Mouse (Mus musculus) hindbrain, embryonic 16.5 days (tissue): Measurements from ENCODE around the gene Plcl1. TPM values are rescaled to one million over a fixed set of nuclear protein-coding genes. Genes with fewer than 3 reads are reported as not detected.

ENCODE experiments used
- ATAC-seq: fragments of 200-750 bp; cut with Nextera tagmentation; 2 replicates; pipeline ENCODE4 v1.8.0; 2017; ENCODE audit warnings: moderate TSS enrichment, moderate library complexity
- H3K27ac ChIP-seq: fragments of 300-500 bp; sonication (generic); 2 replicates; pipeline ENCODE4 v1.5.1; 2014; ENCODE audit warnings: low read depth, mild to moderate bottlenecking, control low read depth, low read length, moderate library complexity
- H3K27me3 ChIP-seq: fragments of 300-500 bp; sonication (generic); replicated peaks from 2 replicates; pipeline ENCODE4 v1.6.1; 2014; ENCODE audit warnings: low read length; ENCODE audit not compliant: control insufficient read depth, insufficient read depth
- H3K36me3 ChIP-seq: fragments of 300-500 bp; sonication (generic); 2 replicates; pipeline ENCODE4 v1.6.1; 2014; ENCODE audit warnings: mild to moderate bottlenecking, low read length, moderate library complexity, mixed read lengths; ENCODE audit not compliant: control insufficient read depth, insufficient read depth
- H3K4me1 ChIP-seq: fragments of 300-500 bp; sonication (generic); 2 replicates; pipeline ENCODE4 v1.6.1; 2014; ENCODE audit warnings: low read depth, low read length; ENCODE audit not compliant: control insufficient read depth, insufficient read depth
- H3K4me2 ChIP-seq: fragments of 300-500 bp; sonication (generic); 2 replicates; pipeline ENCODE4 v1.6.1; 2014; ENCODE audit warnings: mild to moderate bottlenecking, low read length, control low read depth, moderate library complexity
- H3K4me3 ChIP-seq: fragments of 300-500 bp; sonication (generic); 2 replicates; pipeline ENCODE4 v1.5.1; 2014; ENCODE audit warnings: mild to moderate bottlenecking, low read length, control low read depth, moderate library complexity
- H3K9ac ChIP-seq: fragments of 300-500 bp; sonication (generic); 2 replicates; pipeline ENCODE4 v1.6.1; 2014; ENCODE audit warnings: low read depth, mild to moderate bottlenecking, control low read depth, low read length, moderate library complexity
- H3K9me3 ChIP-seq: fragments of 300-500 bp; sonication (generic); 2 replicates; pipeline ENCODE4 v1.6.1; 2014; ENCODE audit warnings: mild to moderate bottlenecking, low read length, moderate library complexity; ENCODE audit not compliant: control insufficient read depth
- WGBS: fragments of 180-500 bp; shearing (Covaris S2); extraction: QIAGEN DNeasy Blood & Tissue Kit; methylation state at CpG from one replicate; pipeline ENCODE4 v1.1.7; 2014; 5-methylcytosine and 5-hydroxymethylcytosine counted together
- polyA plus RNA-seq: library from polyadenylated mRNA; unstranded; fragments of >200 nt; fragmentation: Nextera tagmentation; extraction: Ambion mirVana; gene quantifications from 2 replicates; pipeline ENCODE4 v1.2.1, GENCODE M21; 2015

Gene Plcl1
- polyA plus RNA-seq: 3.7 and 4.1 TPM in 2 replicates

GRCm38 (mm10) chr1:55405272-55406022, at the start of gene Plcl1:
Gene Plcl1, plus strand, starts transcription at chr1:55405921.
- H3K4me1 ChIP-seq: peaks cover 14% of the 10 kb centered on the region
- H3K27me3 ChIP-seq: no peaks in the 10 kb centered on the region; the same call in 1 of the 2 replicates
- peak; percentile 99 for ATAC-seq
- no peaks in the 10 kb centered on the region for H3K36me3 ChIP-seq
- H3K27ac ChIP-seq: peak within 1 kb of the TSS; percentile 87
- H3K4me2 ChIP-seq: peak within 1 kb of the TSS; percentile 96
- H3K4me3 ChIP-seq: peak within 1 kb of the TSS; percentile 88
- H3K9me3 ChIP-seq: no peaks in the 10 kb centered on the region
- 3% methylated on average over 51 of the region's 51 CpGs for WGBS
- H3K9ac ChIP-seq: peak within 1 kb of the TSS; percentile 85

- peak overlapping the region; percentile 65; the same call in 1 of the 2 replicates for H3K4me2 ChIP-seq
- no peak overlapping the region for H3K9ac ChIP-seq
- H3K27me3 ChIP-seq: peaks cover 14% of the 10 kb centered on the region
- H3K4me3 ChIP-seq: peak overlapping the region; percentile 49
- ATAC-seq: peak; percentile 54
- H3K36me3 ChIP-seq: no peaks in the 10 kb centered on the region
- WGBS: 47% methylated on average over 32 of the region's 49 CpGs
- peaks cover 7% of the 10 kb centered on the region for H3K9me3 ChIP-seq
- H3K27ac ChIP-seq: no peak overlapping the region
- H3K4me1 ChIP-seq: no peaks in the 10 kb centered on the region
Observed at GRCm38 (mm10) chr1:55362634-55363033, 43.1 kb upstream of the Plcl1 start.

- peak; percentile 84 for ATAC-seq
- Histone ChIP-seq H3K4me3 (peak within 1 kb of the TSS; percentile 49), H3K27me3 (peaks cover 14% of the 10 kb centered on the region), H3K36me3 (no peaks in the 10 kb centered on the region), H3K27ac (no peak within 1 kb of the TSS), H3K9me3 (peaks cover 7% of the 10 kb centered on the region), H3K4me2 (peak within 1 kb of the TSS; percentile 65), H3K4me1 (no peaks in the 10 kb centered on the region), H3K9ac (peak within 1 kb of the TSS; percentile 44)
- 12% methylated on average over 61 of the region's 68 CpGs for WGBS
Observed at GRCm38 (mm10) chr1:55363044-55363565, 42.6 kb upstream of the Plcl1 start, which contains the start of gene Boll. Gene Boll, minus strand, starts transcription at chr1:55363469.

- Histone ChIP-seq H3K27me3 (peaks cover 14% of the 10 kb centered on the region), H3K27ac (no peak overlapping the region), H3K4me1 (no peaks in the 10 kb centered on the region), H3K36me3 (no peaks in the 10 kb centered on the region), H3K9ac (peak overlapping the region; percentile 44), H3K4me3 (peak overlapping the region; percentile 49), H3K9me3 (peaks cover 7% of the 10 kb centered on the region), H3K4me2 (peak overlapping the region; percentile 65)
- 3% methylated on average over 18 of the region's 27 CpGs for WGBS
- peak; percentile 85 for ATAC-seq
Observed at GRCm38 (mm10) chr1:55363586-55363985, 42.1 kb upstream of the Plcl1 start.

GRCm38 (mm10) chr1:55372626-55373025, 33.1 kb upstream of the Plcl1 start:
- Histone ChIP-seq H3K4me1 (no peaks in the 10 kb centered on the region), H3K36me3 (no peaks in the 10 kb centered on the region), H3K9me3 (no peaks in the 10 kb centered on the region), H3K9ac (no peak overlapping the region), H3K4me2 (no peak overlapping the region), H3K27ac (no peak overlapping the region), H3K27me3 (no peaks in the 10 kb centered on the region), H3K4me3 (no peak overlapping the region)
- ATAC-seq: no peak
- whole genome bisulfite sequencing: 86% methylated on average over 3 of the region's 3 CpGs

GRCm38 (mm10) chr1:55380527-55380926, 25.2 kb upstream of the Plcl1 start:
- WGBS: 71% methylated on average over 2 of the region's 2 CpGs
- Histone ChIP-seq H3K27ac (no peak overlapping the region), H3K9me3 (no peaks in the 10 kb centered on the region), H3K27me3 (no peaks in the 10 kb centered on the region), H3K4me1 (no peaks in the 10 kb centered on the region), H3K9ac (no peak overlapping the region), H3K36me3 (no peaks in the 10 kb centered on the region), H3K4me2 (no peak overlapping the region), H3K4me3 (no peak overlapping the region)
- no peak for ATAC-seq

GRCm38 (mm10) chr1:55383114-55383773, 22.5 kb upstream of the Plcl1 start:
- Histone ChIP-seq H3K9me3 (no peaks in the 10 kb centered on the region), H3K4me3 (no peak overlapping the region), H3K36me3 (no peaks in the 10 kb centered on the region), H3K27ac (no peak overlapping the region), H3K4me2 (no peak overlapping the region), H3K4me1 (no peaks in the 10 kb centered on the region), H3K27me3 (no peaks in the 10 kb centered on the region), H3K9ac (no peak overlapping the region)
- WGBS: 13% methylated on average over 9 of the region's 9 CpGs
- ATAC-seq: peak; percentile 89

- H3K27ac ChIP-seq: no peak overlapping the region
- WGBS: 39% methylated on average over 5 of the region's 5 CpGs
- H3K9me3 ChIP-seq: no peaks in the 10 kb centered on the region
- no peak overlapping the region for H3K9ac ChIP-seq
- no peak overlapping the region for H3K4me2 ChIP-seq
- H3K4me1 ChIP-seq: peaks cover 4% of the 10 kb centered on the region
- no peaks in the 10 kb centered on the region for H3K36me3 ChIP-seq
- peak; percentile 89 for ATAC-seq
- no peaks in the 10 kb centered on the region; the same call in 1 of the 2 replicates for H3K27me3 ChIP-seq
- no peak overlapping the region for H3K4me3 ChIP-seq
Observed at GRCm38 (mm10) chr1:55399891-55400290, 5.8 kb upstream of the Plcl1 start.

- Histone ChIP-seq H3K4me1 (peaks cover 14% of the 10 kb centered on the region), H3K9ac (no peak overlapping the region), H3K4me3 (no peak overlapping the region), H3K36me3 (no peaks in the 10 kb centered on the region), H3K27ac (no peak overlapping the region), H3K4me2 (peak overlapping the region; percentile 96), H3K27me3 (no peaks in the 10 kb centered on the region; the same call in 1 of the 2 replicates), H3K9me3 (no peaks in the 10 kb centered on the region)
- no peak for ATAC-seq
- 3% methylated on average over 3 of the region's 3 CpGs for WGBS
Observed at GRCm38 (mm10) chr1:55404439-55404838, 1.3 kb upstream of the Plcl1 start.
